Mouse (Mus musculus) stomach, postnatal 0 days (tissue): Measurements from ENCODE around the gene Rab6a.
A peak's percentile ranks its signal among the peaks of the same experiment; 100 is the strongest.

Experiments
- CTCF ChIP-seq: IDR thresholded peaks from 2 replicates; pipeline ENCODE4 v1.5.1; 2016; ENCODE audit warnings: antibody characterized with exemption, low read depth, mild to moderate bottlenecking, moderate library complexity
- EP300 ChIP-seq: optimal IDR thresholded peaks from 2 replicates; pipeline ENCODE3; 2016; ENCODE audit warnings: antibody characterized with exemption

DNA sequence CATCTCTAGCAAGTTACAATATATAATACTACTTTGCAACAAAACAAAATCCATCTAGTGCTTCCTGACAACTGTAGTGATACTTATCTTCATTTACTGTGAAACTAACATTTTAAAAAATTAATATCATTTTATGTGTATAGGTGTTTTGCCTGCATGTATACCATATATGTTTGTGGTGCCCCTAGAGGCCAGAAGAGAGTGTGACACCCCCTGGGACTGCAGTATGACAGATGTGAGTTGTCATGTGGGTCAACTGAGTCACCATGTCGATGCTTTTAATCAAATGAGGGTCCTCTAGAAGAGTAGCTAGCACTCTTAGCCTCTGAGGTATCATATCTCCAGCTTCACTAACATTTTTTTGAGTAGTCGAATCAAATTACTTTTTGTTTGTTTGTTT lies 15.1 kb downstream of the Rab6a start:
- peak; percentile 52 for TF ChIP-seq CTCF
- TF ChIP-seq EP300, result no peak
